Mouse (Mus musculus): ENCODE results near the gene Tex2.

GRCm38 (mm10) chr11:106544916-106545315 is 68.3 kb downstream of the Tex2 start:
- TF ChIP-seq POLR2A (IDR thresholded peaks at IDR 0.05; ENCODE audit: borderline replicate concordance, low read depth, low read length), result no peak
- no peak for TF ChIP-seq CTCF (IDR thresholded peaks at IDR 0.05; ENCODE audit: low read depth, low read length)
